Mouse (Mus musculus): ENCODE results near the gene Slc4a11.

DNA sequence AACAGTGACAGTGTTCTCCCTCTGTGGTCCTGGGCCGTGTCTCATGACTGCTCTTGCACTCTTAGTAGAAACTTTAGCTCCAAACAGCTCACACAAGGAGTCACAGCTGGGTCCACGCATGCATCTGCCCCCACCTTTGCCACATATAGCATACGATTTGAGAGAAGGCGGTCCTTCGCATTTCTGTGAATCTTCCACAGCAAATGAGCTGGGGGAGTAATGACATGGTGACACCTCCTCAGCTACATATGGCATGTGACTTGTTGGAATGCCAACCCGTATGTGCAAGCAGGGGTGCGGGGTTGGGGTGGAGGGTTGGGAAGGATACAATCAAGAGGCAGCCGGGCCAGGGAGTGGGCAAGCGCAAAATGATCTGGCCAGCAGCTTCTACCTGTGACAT, 40.8 kb downstream of the Slc4a11 start:
- TF ChIP-seq CTCF (IDR thresholded peaks at IDR 0.05; ENCODE audit: insufficient read depth, low read length) = no peak
- TF ChIP-seq POLR2A (IDR thresholded peaks at IDR 0.05; ENCODE audit: borderline replicate concordance, extremely low read depth, low read depth, low read length) = no peak

Data from lung, adult 2 months (tissue).